Mouse (Mus musculus) intestine, postnatal 0 days (tissue): ENCODE measurements around the gene Klhl20. TPM values are rescaled to one million over a fixed set of nuclear protein-coding genes. Genes with fewer than 3 reads are reported as not detected.

Experiments used
- ATAC-seq: fragments of 200-750 bp; cut with Nextera tagmentation; 2 replicates; pipeline ENCODE4 v1.8.0; 2017; ENCODE audit warnings: mild to moderate bottlenecking, moderate TSS enrichment, moderate library complexity
- H3K27ac ChIP-seq: fragments of 300-500 bp; sonication (generic); 2 replicates; pipeline ENCODE4 v1.5.1; 2014; ENCODE audit warnings: mild to moderate bottlenecking, low read depth, low read length, moderate library complexity
- H3K27me3 ChIP-seq: fragments of 300-500 bp; sonication (generic); replicated peaks from 2 replicates; pipeline ENCODE4 v1.6.1; 2014; ENCODE audit warnings: low read length, mixed read lengths; ENCODE audit not compliant: control insufficient read depth, insufficient read depth
- H3K36me3 ChIP-seq: fragments of 300-500 bp; sonication (generic); 2 replicates; pipeline ENCODE4 v1.6.1; 2014; ENCODE audit warnings: mild to moderate bottlenecking, moderate library complexity; ENCODE audit not compliant: control insufficient read depth, insufficient read depth
- H3K4me1 ChIP-seq: fragments of 300-500 bp; sonication (generic); replicated peaks from 2 replicates; pipeline ENCODE4 v1.6.1; 2014; ENCODE audit warnings: antibody characterized with exemption, low read length, mixed read lengths; ENCODE audit not compliant: control insufficient read depth, insufficient read depth
- H3K4me2 ChIP-seq: fragments of 300-500 bp; sonication (generic); replicated peaks from 2 replicates; pipeline ENCODE4 v1.6.1; 2014; ENCODE audit warnings: low read depth, mild to moderate bottlenecking, moderate library complexity
- H3K4me3 ChIP-seq: fragments of 300-500 bp; sonication (generic); 2 replicates; pipeline ENCODE4 v1.5.1; 2014; ENCODE audit warnings: low read depth, low read length
- H3K9ac ChIP-seq: fragments of 300-500 bp; sonication (generic); 2 replicates; pipeline ENCODE4 v1.6.1; 2014; ENCODE audit warnings: mild to moderate bottlenecking, low read depth, low read length
- H3K9me3 ChIP-seq: fragments of 300-500 bp; sonication (generic); 2 replicates; pipeline ENCODE4 v1.6.1; 2016; ENCODE audit warnings: mixed run types; ENCODE audit not compliant: control insufficient read depth
- CTCF ChIP-seq: sonication (generic); IDR thresholded peaks from 2 replicates; pipeline ENCODE4 v1.5.1; 2016; ENCODE audit warnings: low read depth, mild to moderate bottlenecking, control low read depth, antibody characterized with exemption, moderate library complexity
- WGBS: fragments of 180-500 bp; shearing (Covaris S2); extraction: QIAGEN DNeasy Blood & Tissue Kit; methylation state at CpG from one replicate; pipeline ENCODE4 v1.1.7; 2014; 5-methylcytosine and 5-hydroxymethylcytosine counted together
- polyA plus RNA-seq: library from polyadenylated mRNA; unstranded; fragments of >200 nt; fragmentation: Nextera tagmentation; extraction: Ambion mirVana; gene quantifications from 2 replicates; pipeline ENCODE4 v1.2.1, GENCODE M21; 2015

Klhl20 gene
- polyA plus RNA-seq, 1 experiment from 2014 or later: 5.2 TPM

DNA sequence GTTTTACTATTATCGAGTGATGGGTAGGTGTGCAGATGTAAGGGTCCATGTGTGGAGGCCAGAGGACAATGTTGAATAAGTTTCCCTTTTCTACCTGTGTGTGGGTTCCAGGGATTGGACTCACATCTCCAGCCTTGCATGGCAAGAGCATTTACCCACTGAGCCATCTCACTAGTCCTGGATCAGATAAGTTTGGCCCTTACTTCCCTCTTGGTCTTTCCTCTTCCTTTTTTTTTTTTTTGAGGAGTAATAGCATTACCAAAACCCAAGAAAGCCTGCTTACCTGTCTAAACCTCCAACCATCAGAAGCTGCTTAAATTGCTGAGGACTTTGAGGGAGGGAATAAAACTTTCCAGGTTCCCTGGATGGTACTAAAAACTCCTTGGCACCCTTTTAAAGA is 74.1 kb downstream of the Klhl20 start:
- no peak overlapping the region for H3K27ac ChIP-seq
- H3K4me3 ChIP-seq: no peak overlapping the region
- no peaks in the 10 kb centered on the region for H3K4me1 ChIP-seq
- ATAC-seq: no peak
- H3K4me2 ChIP-seq: no peak overlapping the region
- no peaks in the 10 kb centered on the region for H3K27me3 ChIP-seq
- WGBS: 94% methylated on average over 1 of the region's 1 CpGs
- TF ChIP-seq CTCF: no peak
- H3K36me3 ChIP-seq: peaks cover 17% of the 10 kb centered on the region
- H3K9me3 ChIP-seq: no peaks in the 10 kb centered on the region
- H3K9ac ChIP-seq: no peak overlapping the region

DNA sequence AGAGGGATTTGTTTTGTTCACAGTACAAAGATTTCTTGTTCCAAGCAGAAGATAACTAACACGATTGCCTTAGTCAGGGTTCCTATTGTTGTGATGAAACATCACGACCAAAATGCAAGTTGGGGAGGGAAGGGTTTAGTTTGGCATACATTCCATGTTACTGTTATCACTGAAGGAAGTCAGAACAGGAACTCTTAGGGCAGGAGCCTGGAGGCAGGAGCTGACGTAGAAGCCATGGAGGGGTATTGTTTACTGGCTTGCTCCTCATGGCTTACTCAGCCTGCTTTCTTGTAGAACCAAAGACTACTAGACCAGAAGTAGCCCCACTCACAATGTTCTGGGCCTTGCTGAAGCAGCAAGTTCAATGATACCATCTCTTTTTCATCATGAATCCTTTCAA is 84.3 kb downstream of the Klhl20 start:
- ATAC-seq: no peak
- 79% methylated on average over 3 of the region's 3 CpGs for WGBS
- no peaks in the 10 kb centered on the region for H3K27me3 ChIP-seq
- H3K4me1 ChIP-seq: no peaks in the 10 kb centered on the region
- no peaks in the 10 kb centered on the region for H3K9me3 ChIP-seq
- peaks cover 21% of the 10 kb centered on the region for H3K36me3 ChIP-seq
- H3K27ac ChIP-seq: no peak overlapping the region
- no peak overlapping the region for H3K9ac ChIP-seq
- no peak overlapping the region for H3K4me3 ChIP-seq
- TF ChIP-seq CTCF: no peak
- no peak overlapping the region for H3K4me2 ChIP-seq

DNA sequence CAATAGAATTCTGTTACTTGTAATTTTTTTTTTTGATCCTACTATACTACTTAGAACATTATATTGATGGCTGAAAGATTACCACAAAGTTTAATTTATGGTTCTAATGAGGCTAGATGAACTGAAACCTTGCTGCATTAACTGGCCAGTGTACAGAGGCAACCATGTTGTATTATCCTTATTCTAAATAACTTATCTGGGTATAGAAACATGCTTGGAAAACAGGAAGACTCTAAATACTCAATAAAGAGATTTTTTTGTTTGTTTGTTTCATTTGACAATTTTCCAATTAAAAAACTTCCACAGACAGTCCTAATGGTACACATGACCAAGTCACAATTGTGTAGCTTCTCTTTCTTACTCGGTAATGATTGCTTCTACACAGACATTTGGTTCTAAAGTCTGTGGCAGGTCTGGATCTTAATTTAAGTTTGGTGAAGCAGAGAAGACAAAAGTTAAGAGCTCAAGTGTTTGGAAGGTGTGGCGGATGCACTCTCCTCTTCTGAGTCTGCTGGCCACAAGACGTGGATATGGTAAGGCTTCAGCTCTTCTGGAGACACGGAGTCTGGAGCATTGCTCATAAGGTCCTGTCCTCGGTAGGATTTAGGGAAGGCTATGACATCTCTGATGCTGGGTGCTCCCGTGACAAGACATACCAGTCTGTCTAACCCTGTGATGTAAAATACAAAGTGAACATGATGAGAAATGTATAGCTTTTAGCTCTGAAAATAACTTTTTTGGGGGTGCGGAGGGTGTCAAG is 89.9 kb downstream of the Klhl20 start:
- WGBS: 89% methylated on average over 7 of the region's 7 CpGs
- Histone ChIP-seq H3K36me3 (peaks cover 25% of the 10 kb centered on the region), H3K9ac (no peak overlapping the region), H3K27me3 (no peaks in the 10 kb centered on the region), H3K4me3 (no peak overlapping the region), H3K27ac (no peak overlapping the region), H3K4me2 (no peak overlapping the region), H3K4me1 (no peaks in the 10 kb centered on the region), H3K9me3 (no peaks in the 10 kb centered on the region)
- ATAC-seq: no peak
- TF ChIP-seq CTCF: no peak

DNA sequence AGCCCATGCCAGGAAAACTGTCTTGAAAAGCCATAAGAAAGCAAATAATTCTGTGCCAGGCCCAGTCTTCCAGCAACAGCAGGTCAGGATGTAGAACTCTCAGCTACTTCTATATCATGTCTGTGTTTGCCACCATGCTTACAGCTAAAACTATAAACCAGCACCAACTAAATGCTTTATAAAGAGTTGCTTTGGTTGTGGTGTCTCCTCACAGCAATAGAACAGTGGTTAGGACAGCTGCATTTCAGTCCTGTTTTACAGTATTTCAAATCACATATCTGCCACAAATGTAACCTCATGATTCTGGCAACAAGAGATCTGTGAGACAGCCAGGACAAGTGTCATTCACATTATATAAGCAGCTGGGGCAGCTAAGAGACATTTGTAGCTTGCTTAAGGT is 90.5 kb downstream of the Klhl20 start:
- Histone ChIP-seq H3K27me3 (no peaks in the 10 kb centered on the region), H3K4me3 (no peak overlapping the region), H3K4me1 (no peaks in the 10 kb centered on the region), H3K9ac (no peak overlapping the region), H3K4me2 (no peak overlapping the region), H3K36me3 (peaks cover 25% of the 10 kb centered on the region), H3K9me3 (no peaks in the 10 kb centered on the region), H3K27ac (no peak overlapping the region)
- no peak for ATAC-seq
- TF ChIP-seq CTCF: no peak

DNA sequence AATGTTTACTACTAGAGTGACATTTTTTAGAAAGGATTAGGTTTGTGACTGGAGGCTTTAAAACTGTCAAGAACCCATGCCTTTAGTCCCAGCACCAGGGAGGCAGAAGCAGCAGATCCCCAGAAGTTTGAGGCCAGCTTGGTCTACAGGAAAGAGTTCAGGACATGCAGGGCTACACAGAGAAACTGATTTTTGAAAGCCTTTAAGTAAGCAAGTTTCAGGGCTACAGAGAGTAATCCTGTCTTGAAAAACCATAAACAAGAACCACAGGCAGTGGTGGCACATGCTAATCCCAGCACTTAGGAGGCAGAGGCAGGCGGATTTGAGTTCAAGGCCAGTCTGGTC is 90.9 kb downstream of the Klhl20 start:
- ATAC-seq: no peak

DNA sequence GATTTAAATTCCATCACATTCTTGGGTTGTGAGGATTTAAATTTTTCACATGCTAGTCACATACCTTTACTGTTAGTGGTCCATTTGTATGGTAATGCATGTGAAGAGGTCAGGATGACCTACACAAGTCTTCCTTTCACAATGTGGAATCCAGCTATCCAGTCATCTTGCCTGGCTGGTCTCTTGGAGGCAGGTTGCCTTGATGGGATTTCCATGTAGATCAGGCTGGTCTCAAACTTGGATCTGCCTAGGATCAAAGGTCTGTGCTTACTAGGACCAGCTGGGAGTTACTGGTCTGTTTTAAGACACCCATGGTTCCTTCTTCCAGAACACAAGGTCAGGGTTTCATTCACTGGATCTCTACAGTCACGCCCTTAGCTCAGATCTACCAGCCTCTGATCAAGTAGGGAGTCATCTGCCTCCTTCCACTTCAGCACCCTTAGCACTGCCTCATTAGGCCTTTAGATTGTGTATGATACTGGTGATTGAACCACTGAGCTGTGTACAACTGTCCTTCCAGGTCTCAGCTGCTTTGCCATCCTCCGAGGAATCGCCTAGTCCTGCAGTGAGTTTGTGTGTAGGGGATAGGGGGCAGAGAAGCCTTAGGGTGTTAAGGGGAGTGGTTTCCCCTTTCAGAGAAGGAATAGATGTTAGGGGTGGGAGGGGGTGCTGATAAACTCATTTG is 91.4 kb downstream of the Klhl20 start:
- no peak overlapping the region for H3K9ac ChIP-seq
- H3K36me3 ChIP-seq: peaks cover 25% of the 10 kb centered on the region
- TF ChIP-seq CTCF: no peak
- no peak overlapping the region for H3K27ac ChIP-seq
- WGBS: 24% methylated on average over 3 of the region's 3 CpGs
- no peak for ATAC-seq
- H3K9me3 ChIP-seq: no peaks in the 10 kb centered on the region
- no peak overlapping the region for H3K4me3 ChIP-seq
- no peak overlapping the region for H3K4me2 ChIP-seq
- no peaks in the 10 kb centered on the region for H3K27me3 ChIP-seq
- H3K4me1 ChIP-seq: no peaks in the 10 kb centered on the region

More for the DNA sequence above, 90.9 kb downstream of the Klhl20 start:
- Histone ChIP-seq H3K27ac (no peak overlapping the region), H3K4me2 (no peak overlapping the region), H3K4me3 (no peak overlapping the region), H3K4me1 (no peaks in the 10 kb centered on the region), H3K9me3 (no peaks in the 10 kb centered on the region), H3K27me3 (no peaks in the 10 kb centered on the region), H3K36me3 (peaks cover 25% of the 10 kb centered on the region), H3K9ac (no peak overlapping the region)
- WGBS: 45% methylated on average over 1 of the region's 1 CpGs
- no peak for TF ChIP-seq CTCF
